Mouse (Mus musculus) megakaryocyte, adult 5-6 weeks (primary cell): Measurements from ENCODE around the gene Kcnk18. TPM values are rescaled to one million over a fixed set of nuclear protein-coding genes. Genes with fewer than 3 reads are reported as not detected.
A peak's percentile ranks its signal among the peaks of the same experiment; 100 is the strongest.

Experiments used
- ATAC-seq: 2 replicates; pipeline ENCODE4 v1.8.0; 2016; ENCODE audit warnings: mild to moderate bottlenecking, inconsistent platforms; ENCODE audit not compliant: poor library complexity, severe bottlenecking
- total RNA-seq, 2 experiments: library from RNA; stranded (forward) in 1 of 2; stranded (reverse) in 1 of 2; fragments of 153-499, 151-499 nt in 1 of 2; fragments of 221-1000, 200-1000 nt in 1 of 2; gene quantifications; 2 replicates each; pipeline versions ENCODE4 v1.2.3 to v1.2.4; 2015 to 2017

The Kcnk18 gene
- total RNA-seq (2015) (not detected in 2 replicates), total RNA-seq (2017) (not detected in 2 replicates)

DNA sequence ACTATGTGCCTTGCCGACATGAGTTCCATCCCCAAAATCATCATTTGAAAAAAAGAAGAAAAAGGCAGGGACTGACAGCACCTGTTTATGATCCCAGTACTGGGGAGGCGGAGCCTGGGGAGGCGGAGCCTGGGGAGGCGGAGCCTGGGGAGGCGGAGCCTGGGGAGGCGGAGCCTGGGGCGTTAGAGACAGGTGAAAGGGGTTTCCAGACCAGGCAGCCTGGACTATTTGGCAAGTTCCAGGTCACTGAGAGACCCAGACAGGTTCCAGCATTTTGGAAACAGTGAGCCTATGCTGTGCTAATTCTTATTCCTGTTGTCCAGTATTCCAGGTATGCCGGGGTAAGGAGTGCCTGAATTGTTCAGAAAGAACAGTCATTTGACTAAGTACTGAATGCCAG lies at the start of gene Kcnk18:
Gene Kcnk18, plus strand, starts transcription at position 224 of the 400 bp plus-strand sequence.
- ATAC-seq = no peak

DNA sequence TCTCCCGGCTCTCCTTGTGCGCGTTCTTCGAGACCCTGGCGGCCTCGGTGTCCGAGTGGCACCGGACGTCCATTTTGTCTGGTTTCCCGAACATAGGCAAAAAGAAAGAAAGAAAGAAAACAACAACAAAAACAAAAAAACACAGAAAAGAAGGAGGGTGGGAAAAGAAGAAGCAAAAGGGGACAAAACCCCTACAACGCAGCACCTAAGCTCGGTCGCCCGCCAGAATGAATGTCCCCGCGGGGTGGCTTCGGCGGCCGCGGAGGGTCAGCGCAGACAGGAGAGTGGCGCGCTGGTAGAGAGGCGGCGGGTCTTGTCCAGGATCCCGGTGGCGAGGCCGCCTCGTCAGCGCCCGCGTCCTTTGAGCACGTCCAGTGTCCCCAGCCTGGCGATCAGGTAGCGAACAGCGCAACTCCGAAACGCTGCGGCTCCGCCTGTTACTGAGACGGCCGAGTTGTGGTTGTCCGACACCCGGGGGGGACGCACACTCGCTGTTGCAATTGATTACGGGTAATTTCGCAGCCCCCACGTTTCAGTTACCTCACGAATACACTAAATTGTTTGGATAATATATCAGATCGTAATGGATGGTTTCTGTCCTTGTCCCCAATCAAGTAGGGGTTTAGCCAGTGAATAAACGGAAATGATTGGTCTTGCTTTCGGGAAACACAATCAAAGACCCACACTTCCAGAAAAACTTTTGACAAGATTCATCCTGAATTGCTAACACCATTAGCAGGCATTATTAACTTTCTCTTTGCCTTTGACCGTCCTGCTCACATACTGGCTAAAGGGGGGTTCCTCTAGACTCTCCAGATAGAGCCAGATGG lies 48.9 kb upstream of the Kcnk18 start, which contains the start of gene Vax1:
Gene Vax1, minus strand, starts transcription at position 121 of the 830 bp plus-strand sequence.
- no peak for ATAC-seq

DNA sequence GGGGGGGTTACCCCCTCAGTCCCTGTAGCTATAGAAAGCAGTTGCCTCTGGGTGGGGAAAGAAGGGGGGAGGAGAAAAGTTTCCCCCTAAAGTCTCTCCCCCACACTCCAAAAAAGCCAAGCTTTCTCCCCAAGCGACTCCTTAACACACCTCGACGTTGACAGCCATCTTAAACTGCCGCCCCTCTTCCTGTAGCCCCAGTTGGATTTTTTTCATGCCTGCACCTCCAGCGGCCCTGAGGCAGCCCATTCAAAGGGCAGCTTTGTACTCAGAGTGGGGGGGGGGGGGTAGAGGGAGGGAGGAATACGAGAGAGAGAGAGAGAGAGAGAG lies 48.3 kb upstream of the Kcnk18 start:
- ATAC-seq = no peak

DNA sequence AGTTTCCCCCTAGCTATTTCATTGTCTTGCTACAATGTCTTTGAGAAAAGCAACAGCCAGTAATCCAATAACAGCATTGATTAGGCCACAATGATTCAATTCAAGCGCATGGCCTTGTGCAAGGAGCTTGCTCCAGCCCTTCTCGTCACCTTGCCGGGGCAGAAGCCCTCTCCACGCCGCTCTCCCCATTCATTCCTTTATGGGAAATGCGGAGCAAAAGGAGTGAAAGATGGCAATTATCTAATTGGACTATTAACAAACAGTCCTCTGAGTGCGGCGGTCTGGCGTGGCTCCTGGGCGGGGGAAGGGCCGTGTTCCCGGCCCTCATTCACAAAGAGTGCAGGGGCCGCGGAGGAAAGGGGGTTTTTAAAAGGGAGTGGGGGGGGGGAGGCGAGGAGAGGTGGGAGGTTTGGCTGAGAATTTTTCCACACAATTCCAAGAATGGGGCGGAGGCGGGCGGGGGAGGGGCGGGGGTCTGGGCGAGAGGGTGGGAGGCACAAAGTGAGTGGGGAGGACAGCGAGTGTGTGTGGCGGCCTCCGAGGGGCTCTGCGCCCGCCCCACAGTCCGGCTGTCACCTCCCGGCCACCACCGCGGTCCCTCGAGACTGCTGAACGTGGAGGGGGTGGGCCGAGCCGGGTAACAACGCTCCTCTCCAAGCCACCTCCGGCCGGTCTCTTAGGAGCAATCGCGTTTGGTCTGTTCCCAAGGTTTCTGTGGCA lies 47.7 kb upstream of the Kcnk18 start:
- no peak for ATAC-seq

DNA sequence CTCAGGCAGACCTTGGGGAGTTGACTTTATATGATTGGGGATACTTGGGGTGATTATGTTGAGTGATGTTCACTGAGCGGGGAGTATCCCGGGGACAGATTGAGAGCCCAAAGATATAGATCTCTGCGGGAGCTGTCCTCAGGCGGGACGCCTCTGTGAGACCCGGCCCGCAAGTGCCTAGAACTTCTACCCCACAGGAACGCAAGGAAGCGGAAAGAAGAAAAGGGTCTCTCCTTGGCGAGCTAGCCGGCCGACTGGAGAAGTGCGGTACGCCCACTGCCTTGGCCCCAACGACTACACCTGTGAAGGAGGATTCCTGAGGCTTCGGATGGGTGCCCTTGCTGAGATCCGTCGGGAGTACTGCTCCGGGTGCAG lies 47.2 kb upstream of the Kcnk18 start:
- ATAC-seq = no peak

DNA sequence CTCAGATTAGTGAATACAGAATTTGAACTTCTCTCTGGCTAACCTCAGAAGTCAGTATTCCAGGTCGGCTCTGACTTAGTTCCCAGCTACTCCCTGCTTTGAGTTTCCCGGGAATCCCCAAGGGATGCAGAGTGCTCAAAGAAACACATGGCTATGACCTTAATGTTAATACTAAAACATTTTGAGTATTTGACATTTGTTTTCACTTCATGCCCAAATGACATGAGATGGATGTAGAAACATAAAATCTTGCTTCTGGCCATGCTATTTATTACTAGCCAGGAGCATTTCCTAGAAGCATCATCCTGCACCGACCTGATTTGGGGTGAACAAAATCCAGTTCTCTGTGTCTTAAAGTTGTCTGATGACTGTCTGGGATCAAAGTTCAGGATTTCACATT lies 46.2 kb upstream of the Kcnk18 start:
- ATAC-seq = no peak

DNA sequence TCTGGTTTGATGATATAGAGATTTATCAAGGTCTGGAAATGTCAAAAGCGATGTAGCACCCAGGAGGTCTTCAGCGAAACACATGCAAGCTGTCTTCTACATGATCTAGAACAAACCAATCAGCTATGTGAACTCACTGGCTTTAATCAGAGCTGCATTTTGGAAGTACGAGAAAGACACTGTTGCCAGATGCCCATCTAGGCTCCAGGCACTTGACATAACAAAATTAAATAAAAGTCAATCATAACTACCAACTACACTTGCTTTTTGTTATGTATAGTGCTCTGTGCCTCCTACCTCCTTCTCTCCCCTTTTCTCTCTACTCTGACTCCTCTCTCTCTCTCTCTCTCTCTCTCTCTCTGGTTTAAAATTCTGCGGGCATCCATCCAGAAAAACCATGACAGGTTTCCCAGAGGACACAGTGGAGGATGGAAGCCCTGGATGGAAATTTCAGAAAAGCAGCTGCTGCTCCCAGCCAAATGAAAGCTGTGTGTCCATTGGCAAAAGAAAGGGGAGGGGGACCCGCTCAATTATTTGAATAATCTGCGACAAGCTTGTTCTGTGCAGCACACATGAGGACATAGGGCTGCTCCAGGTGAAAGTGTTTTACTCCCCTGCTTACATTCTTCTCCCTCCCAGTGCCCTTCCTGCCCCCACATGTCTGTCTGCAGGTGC lies 45.5 kb upstream of the Kcnk18 start:
- no peak for ATAC-seq

DNA sequence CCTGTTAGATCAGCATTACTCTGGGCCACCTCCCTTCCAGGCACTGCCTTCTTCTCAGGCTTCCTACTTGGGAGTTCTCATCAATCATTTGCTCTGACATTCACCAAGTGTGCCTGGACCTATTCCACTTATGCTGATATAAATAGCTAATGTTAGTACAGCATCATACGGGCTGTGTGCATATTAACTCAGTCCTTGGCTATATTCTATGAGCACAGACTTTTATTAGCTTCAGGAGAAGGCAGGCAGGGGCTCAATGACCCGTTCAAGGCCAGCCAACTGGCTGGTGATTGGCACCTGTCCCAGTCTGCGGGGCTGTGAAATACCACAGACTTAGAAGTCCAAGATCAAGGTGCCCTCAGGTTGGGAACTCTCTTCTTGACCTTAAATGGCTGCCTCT lies 35.0 kb upstream of the Kcnk18 start:
- no peak for ATAC-seq

DNA sequence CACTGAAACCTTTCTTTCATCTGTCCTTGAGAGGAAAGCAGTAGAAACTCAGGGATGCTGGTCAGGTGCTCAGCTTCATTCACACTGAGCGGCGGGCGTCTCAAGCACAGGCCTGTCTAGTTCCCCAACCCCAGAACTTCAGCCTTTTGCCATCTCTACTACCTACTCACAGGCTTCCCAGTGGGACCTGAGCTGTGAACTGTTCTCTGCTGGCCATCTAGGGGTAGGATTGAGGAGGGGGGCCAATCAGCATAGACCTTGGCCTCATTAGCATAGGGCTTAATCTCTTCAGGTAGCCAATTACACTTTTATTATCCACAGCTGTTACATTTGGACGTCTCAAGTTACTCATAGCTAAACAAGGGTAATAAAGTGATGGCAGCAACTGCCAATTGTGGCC lies 30.0 kb upstream of the Kcnk18 start:
- ATAC-seq = no peak

DNA sequence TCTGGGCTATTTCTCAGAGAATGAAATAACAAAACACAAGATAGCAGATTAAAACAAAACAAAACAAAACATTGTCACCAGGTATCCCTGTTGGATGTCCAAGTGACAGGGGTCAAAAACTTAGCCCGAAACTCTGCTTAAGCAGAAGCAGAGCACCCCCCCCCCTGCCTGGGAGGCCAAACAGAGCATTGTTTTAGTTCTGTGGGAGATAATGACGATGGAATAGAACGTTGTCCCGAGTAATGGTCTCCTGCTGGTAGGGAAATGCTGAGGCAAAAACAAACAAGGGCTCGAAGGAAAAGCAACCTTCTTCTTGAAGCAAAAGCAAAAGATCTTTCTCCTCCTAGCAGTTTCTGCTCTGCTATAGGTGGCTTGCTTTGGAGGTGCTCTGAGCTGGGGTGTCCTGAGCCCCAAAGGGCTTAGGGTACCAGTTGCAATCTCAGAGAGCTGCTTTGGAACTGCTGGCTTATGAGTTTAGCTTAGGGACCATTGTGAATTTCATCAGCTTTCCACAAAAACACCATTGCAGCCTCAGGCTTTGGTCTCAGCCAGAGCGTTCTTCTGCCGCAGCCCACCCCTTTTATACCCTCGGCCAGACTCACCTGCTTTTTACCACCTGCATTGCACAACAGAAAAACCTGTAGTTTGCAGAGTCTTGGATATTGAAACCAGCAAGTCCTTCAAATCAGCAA lies 28.4 kb upstream of the Kcnk18 start:
- ATAC-seq = no peak

DNA sequence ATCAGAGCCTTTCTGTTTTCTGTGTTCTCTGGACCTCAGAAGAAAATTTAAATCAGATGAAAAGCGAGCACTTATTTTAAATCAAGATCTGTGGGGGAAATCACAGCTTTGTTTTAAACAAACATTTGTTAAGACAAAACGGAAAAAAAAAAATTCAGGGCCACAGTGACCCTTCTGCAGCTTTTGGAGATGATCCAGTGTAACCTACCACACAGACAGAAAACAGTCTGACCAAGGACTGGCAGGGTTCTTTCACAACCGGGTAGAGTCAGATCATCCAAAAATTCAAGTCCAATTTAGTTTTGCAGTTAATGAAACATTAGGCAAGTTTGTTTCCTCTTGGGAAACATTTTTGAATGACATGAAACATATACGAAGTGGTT lies 27.9 kb upstream of the Kcnk18 start:
- no peak for ATAC-seq

DNA sequence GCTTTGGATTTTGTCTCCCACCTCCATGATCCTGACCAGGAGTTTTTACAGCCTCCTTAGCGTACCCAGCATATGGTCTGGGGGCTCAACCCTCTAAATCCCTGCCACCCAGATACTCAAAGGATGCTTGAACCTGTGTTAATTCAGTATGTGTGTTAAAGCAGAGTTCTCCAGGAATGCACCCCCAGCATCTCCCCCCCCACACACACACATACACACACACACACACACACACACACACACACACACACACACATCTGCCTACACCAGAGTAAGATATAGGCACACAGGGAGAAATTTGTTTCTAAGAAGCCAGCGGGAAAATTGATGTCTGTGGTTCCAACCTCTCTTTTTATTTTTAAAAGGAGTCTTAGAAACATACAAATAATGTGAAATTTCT lies 26.5 kb upstream of the Kcnk18 start:
- ATAC-seq = no peak

DNA sequence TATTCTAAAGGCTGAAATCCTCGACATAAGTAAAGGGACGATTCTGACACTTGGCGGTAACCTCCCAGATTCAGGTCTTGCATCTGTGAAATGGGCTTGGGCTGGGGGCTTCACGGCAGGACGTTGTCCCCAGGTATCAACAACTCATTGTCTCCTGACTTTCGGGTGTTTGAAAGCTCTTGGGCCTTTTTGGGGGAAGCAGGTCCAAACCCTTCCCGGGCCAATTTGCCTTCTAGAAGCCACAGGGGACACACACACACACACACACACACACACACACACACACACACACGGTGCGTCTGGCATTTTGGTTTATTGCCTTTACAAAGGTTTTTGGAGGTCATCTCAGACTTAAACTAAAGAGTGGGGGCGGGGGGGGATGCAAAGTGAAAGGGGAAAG lies 25.6 kb upstream of the Kcnk18 start:
- no peak for ATAC-seq

DNA sequence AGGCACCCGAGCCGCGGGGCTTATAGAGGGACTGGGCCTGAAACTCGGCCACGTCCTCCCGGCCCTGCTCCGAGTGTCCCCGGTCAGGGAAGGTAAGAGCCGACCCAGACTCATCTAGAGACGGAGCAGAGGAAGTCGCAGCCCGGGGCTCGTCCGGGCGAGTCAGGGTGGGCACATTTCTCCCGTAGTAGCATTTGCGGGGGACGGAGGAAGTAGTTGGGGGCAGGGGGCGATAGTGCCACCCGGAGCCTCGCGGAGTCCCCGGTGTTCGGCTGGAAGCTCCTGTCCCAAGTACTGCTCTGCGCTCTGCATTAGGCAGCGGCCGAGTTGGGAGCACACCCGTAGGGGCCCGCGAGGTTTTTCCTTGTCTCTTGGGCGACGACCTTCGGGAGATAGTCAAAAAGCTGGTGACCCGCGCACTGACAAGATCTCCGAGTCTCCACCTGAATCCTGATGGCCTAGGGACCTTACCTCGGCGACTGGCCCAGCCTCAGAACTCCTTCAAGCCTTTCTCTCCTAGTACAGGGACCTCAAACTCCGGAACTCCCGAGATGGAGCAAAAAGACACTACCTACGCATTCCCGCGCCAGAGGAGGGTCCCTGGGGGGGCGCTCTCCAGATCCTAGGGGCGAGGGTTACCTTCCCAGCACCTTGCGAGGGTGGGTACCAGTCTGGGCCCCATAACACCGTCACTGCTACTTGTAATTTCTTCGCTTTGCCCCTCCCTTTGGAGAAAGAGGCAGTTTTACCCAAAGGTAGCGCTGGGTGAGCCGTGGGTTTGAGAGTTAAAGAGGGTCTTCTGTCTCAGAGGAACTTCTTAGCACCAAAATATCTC lies 24.8 kb upstream of the Kcnk18 start:
- ATAC-seq = no peak

DNA sequence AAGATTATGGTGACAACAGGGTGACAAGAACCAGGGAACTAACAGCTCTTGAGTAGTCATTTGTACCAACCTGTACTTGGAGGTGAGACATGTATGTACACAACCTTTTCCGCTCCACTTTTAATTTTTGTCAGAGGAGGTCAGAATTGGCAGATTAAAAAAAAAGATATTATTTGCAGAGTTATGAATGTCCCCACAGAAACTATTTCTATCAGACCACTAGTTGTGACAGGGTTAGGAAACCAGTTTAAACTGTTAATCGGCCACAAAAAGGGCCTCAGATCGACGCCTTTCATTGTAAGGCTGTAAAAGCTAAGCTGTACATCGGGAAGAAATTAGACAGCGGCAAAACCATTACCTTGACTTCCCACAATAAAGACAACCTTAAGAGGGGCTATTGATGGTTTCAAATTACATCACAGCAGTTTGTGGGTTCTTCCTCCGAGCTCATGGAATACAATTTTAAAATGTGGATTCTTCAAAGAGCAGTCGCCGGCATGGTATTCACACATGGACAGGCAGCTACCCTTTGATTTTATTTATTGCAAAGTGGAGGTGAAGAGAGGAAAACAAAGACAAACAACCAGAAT lies 23.7 kb upstream of the Kcnk18 start:
- no peak for ATAC-seq

DNA sequence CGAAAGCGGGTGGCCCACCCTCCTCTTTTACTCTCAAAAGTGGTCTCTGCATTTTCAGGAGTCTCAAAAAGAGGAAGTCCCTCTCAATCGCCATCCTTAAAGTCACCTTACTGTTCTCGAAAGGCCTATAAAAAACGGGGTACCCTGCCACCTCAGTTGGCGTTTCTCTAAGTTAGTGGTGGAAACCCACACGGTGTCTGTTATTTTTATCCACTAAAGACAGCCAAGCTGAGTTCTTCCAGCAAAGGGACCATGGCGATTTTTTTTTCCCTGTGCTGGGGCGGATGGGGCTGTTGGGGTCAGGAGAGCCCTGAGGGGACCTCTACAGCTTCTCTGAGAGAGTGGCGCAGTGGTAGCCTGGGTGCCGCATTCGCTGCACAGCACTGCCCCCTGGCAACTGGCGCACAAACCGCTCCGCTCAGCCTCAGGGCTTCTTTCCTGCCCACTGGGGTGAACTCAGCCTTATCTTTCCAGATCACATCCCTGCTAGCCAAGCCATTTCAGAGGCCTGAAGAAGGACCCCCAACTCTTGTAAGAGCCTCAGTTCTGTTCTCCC lies 22.8 kb upstream of the Kcnk18 start:
- ATAC-seq = no peak

DNA sequence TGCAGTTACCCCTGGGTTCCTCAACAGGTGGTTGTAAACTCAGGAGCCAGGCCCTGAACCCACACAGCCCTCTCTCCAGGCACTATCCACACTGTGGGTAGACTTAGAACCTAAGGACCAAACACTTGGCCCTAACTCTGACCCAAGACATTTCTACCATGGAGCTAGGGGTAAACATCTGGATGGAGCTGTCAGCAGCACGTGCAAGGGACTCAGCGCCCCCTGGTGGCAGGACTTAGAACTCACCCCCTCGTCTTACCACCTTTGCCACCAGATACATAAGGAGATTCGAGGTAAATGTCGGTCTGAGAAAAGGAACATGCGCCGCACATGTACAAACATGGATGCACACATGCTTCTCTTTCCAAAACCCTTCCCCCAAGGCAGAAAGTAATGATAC lies 20.9 kb upstream of the Kcnk18 start:
- peak; percentile 56 for ATAC-seq

DNA sequence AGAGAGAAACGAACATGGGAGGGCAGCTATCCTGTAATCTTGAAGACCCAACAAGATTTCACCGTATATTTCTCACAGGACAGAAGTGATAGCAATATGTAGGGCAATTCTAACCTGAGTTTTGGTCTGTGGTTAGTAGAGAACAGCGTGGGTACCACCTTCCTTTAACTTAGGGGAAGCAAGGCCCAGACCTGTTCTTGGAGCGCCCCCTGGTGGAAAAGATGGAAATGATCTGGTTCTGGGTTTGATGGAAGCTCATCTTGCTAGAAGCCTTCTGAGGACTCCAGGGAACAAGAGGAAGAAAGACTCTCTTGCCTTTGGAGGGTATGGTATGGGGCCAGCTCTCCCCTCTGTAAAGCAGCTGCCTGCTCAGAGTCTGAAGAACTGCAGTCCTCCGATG lies 10.5 kb upstream of the Kcnk18 start:
- ATAC-seq = peak; percentile 77

DNA sequence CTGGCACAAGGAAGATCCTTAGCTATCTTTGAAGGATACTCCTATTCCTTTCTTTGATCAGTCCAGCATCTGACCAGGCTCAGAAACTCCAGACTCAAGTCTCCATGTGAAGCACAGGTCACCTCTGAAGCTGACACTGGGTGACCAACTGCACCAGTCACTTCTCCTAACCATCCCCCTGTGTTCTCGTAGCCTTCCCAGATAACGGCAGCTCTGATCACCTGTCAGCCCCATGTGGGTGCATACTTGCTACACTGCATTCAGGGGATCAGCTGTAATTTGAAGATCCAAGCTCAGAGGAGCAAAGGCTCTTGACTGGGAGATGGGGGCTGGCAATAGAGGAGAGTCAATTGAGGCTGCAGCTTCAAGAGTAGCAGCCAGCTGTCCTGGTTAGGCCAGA lies 10.0 kb upstream of the Kcnk18 start:
- ATAC-seq = no peak

DNA sequence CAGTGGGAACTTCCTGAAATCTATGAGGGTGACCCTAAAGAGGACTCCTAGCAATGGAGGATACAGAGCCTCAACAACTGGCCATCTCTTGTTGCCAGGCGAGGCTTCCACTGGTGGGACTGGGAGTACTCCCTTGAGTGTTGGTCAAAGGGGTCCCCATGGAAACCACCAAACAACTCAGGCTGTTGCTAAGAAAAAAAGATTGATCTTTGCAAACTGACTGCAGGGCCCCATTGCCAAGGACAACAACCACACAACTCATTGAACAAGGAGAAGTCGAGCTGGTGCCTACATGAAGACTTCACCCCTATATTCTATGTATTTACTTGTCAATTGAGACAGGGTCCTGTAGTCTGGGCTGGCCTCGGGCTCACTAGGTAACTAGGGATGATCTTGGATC lies 2.1 kb upstream of the Kcnk18 start:
- no peak for ATAC-seq
